Comparison of ENCODE assay signal across 12 mouse cellular contexts in genomic region chr6:84506675-84507074, GRCm38 (mm10).
DNase-seq lines count a peak whose midpoint lies in the region; ATAC-seq and TF ChIP-seq lines count a peak whose summit lies in the region.
"Had no signal": no experiment of that assay in that cellular context is flagged by ENCODE, and none has a peak within 500 bp of the region (broad histone marks: within the 10 kb centered on the region; RNA-seq: fewer than 3 reads in every experiment).

No protein-coding gene starts in this region.

- H3K9me3 ChIP-seq in intestine, postnatal 0 days (ENCODE audit: control insufficient read depth): no peaks in the 10 kb centered on the region
- no peaks in the 10 kb centered on the region for H3K9me3 ChIP-seq in intestine, embryonic 16.5 days (ENCODE audit: control insufficient read depth, low read length)
- H3K9me3 ChIP-seq in lung, postnatal 0 days (ENCODE audit: low read length): no peaks in the 10 kb centered on the region
- H3K9me3 ChIP-seq: limb, embryonic 13.5 days had no signal

- H3K9ac ChIP-seq in intestine, postnatal 0 days (ENCODE audit: low read depth, low read length): no peak overlapping the region
- H3K9ac ChIP-seq in intestine, embryonic 16.5 days (ENCODE audit: low read depth, low read length): no peak overlapping the region
- no peak overlapping the region for H3K9ac ChIP-seq in lung, postnatal 0 days (replicated peaks; ENCODE audit: low read depth)
- H3K9ac ChIP-seq: limb, embryonic 13.5 days had no signal

- H3K4me1 ChIP-seq in intestine, postnatal 0 days (replicated peaks; ENCODE audit: control insufficient read depth, insufficient read depth, low read length): no peaks in the 10 kb centered on the region
- H3K4me1 ChIP-seq in intestine, embryonic 16.5 days (ENCODE audit: control insufficient read depth, insufficient read depth, low read length): peaks cover 4% of the 10 kb centered on the region; the same call in 1 of the 2 replicates
- no peaks in the 10 kb centered on the region for H3K4me1 ChIP-seq in lung, postnatal 0 days (ENCODE audit: insufficient read depth, low read depth, low read length)

- TF ChIP-seq CTCF in intestine, postnatal 0 days (IDR thresholded peaks at IDR 0.05; ENCODE audit: low read depth): peak; percentile 71
- TF ChIP-seq CTCF in lung, postnatal 0 days (IDR thresholded peaks at IDR 0.05): peak; percentile 60

- no peaks in the 10 kb centered on the region for H3K36me3 ChIP-seq in intestine, postnatal 0 days (ENCODE audit: control insufficient read depth, insufficient read depth)
- no peaks in the 10 kb centered on the region for H3K36me3 ChIP-seq in intestine, embryonic 16.5 days (ENCODE audit: control insufficient read depth, insufficient read depth, low read length)
- H3K36me3 ChIP-seq in lung, postnatal 0 days (ENCODE audit: insufficient read depth, low read length): no peaks in the 10 kb centered on the region
- H3K36me3 ChIP-seq: limb, embryonic 13.5 days had no signal

- ATAC-seq in intestine, postnatal 0 days: no peak
- no peak for ATAC-seq in intestine, embryonic 16.5 days
- no peak for ATAC-seq in lung, postnatal 0 days
- ATAC-seq in megakaryocyte-erythroid progenitor cell, adult 5-6 weeks (replicated peaks; ENCODE audit: low FRiP score, low TSS enrichment, poor library complexity, severe bottlenecking): peak; percentile 64

- DNase-seq in lung, postnatal 0 days (ENCODE audit: low spot score): no peak
- DNase-seq in lung, postnatal 10 days: no peak
- DNase-seq in R1 (ENCODE audit: low read depth, low spot score): peak; percentile 37
- DNase-seq in ovary, postnatal 14 days (ENCODE audit: low spot score): no peak
- no peak for DNase-seq in left cerebral cortex, adult 11 months (ENCODE audit: low spot score)
- DNase-seq: adrenal gland, adult 8-10 months; kidney, adult 8-10 months; retina, postnatal 1 day had no signal

- H3K4me2 ChIP-seq in intestine, postnatal 0 days (replicated peaks; ENCODE audit: low read depth): no peak overlapping the region
- no peak overlapping the region for H3K4me2 ChIP-seq in intestine, embryonic 16.5 days (ENCODE audit: low read depth, low read length)
- no peak overlapping the region for H3K4me2 ChIP-seq in lung, postnatal 0 days (replicated peaks; ENCODE audit: low read depth, low read length)
- H3K4me2 ChIP-seq: limb, embryonic 13.5 days had no signal

- WGBS in intestine, postnatal 0 days: 19% methylated on average over 1 of the region's 1 CpGs
- 25% methylated on average over 1 of the region's 1 CpGs for WGBS in intestine, embryonic 16.5 days
- 22% methylated on average over 1 of the region's 1 CpGs for WGBS in lung, postnatal 0 days

- no peak overlapping the region for H3K4me3 ChIP-seq in intestine, postnatal 0 days (ENCODE audit: low read depth, low read length)
- no peak overlapping the region for H3K4me3 ChIP-seq in intestine, embryonic 16.5 days (ENCODE audit: low read length)
- no peak overlapping the region for H3K4me3 ChIP-seq in lung, postnatal 0 days (ENCODE audit: low read depth, low read length)
- H3K4me3 ChIP-seq: limb, embryonic 13.5 days had no signal

- TF ChIP-seq EP300 in lung, postnatal 0 days (IDR thresholded peaks at IDR 0.05): no peak

- H3K27ac ChIP-seq in intestine, postnatal 0 days (ENCODE audit: low read depth, low read length): no peak overlapping the region
- H3K27ac ChIP-seq in intestine, embryonic 16.5 days (ENCODE audit: low read length): no peak overlapping the region
- no peak overlapping the region for H3K27ac ChIP-seq in lung, postnatal 0 days (ENCODE audit: low read length)
- H3K27ac ChIP-seq: limb, embryonic 13.5 days had no signal

- H3K27me3 ChIP-seq in intestine, postnatal 0 days (replicated peaks; ENCODE audit: control insufficient read depth, insufficient read depth, low read length): no peaks in the 10 kb centered on the region
- H3K27me3 ChIP-seq in intestine, embryonic 16.5 days (replicated peaks; ENCODE audit: control insufficient read depth, insufficient read depth, low read length): no peaks in the 10 kb centered on the region
- no peaks in the 10 kb centered on the region for H3K27me3 ChIP-seq in lung, postnatal 0 days (replicated peaks; ENCODE audit: insufficient read depth, low read length)
- H3K27me3 ChIP-seq: limb, embryonic 13.5 days had no signal
